Mouse (Mus musculus) embryonic fibroblast, embryonic 13.5 days (primary cell): ENCODE measurements around the gene Gusb.
"Not testable (repeated sequence)": the region's sequence is repeated elsewhere in the genome, so short reads cannot be mapped to it uniquely, and the experiment has no call there.

Experiments used
- CTCF ChIP-seq: IDR thresholded peaks from 2 replicates; pipeline ENCODE4 v1.5.1; 2011; ENCODE audit warnings: mild to moderate bottlenecking, control low read depth, low read length, moderate library complexity, borderline replicate concordance; ENCODE audit not compliant: insufficient read depth
- POLR2A ChIP-seq: IDR thresholded peaks from 2 replicates; pipeline ENCODE4 v1.6.1; 2011; ENCODE audit warnings: low read depth, mild to moderate bottlenecking, control low read depth, low read length, moderate library complexity

DNA sequence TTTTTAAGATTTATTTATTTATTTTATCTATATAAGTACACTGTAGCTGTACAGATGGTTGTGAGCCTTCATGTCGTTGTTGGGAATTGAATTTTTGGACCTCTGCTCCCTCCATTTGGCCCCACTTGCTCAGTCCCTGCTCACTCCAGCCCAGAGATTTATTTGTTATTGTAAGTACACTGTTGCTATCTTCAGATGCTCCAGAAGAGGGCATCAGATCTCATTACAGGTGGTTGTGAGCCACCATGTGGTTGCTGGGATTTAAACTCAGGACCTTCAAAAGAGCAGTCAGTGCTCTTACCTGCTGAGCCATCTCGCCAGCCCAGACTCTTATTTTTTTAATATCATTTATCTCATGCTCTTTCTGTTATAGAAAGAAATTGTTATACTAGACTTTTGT lies 33.5 kb upstream of the Gusb start:
- not testable (repeated sequence) for TF ChIP-seq CTCF, POLR2A
